In genomic region chr15:80173781-80174597, GRCm38 (mm10) we compare ENCODE assay signal across 7 mouse cellular contexts. TPM values are rescaled to one million over a fixed set of nuclear protein-coding genes. Genes with fewer than 3 reads are reported as not detected.
A peak's percentile ranks its signal among the peaks of the same experiment; 100 is the strongest.
DNase-seq lines count a peak whose midpoint lies in the region; ATAC-seq lines count a peak whose summit lies in the region.

No protein-coding gene starts in this region.

- H3K4me1 ChIP-seq in lung, embryonic 15.5 days: peaks cover 42% of the 10 kb centered on the region
- peaks cover 10% of the 10 kb centered on the region; the same call in 1 of the 2 replicates for H3K4me1 ChIP-seq in forebrain, embryonic 14.5 days (ENCODE audit: control insufficient read depth, insufficient read depth, low read length)
- H3K4me1 ChIP-seq in neural tube, embryonic 11.5 days (ENCODE audit: control insufficient read depth, insufficient read depth, low read length): peaks cover 11% of the 10 kb centered on the region

- no peaks in the 10 kb centered on the region for H3K9me3 ChIP-seq in lung, embryonic 15.5 days
- no peaks in the 10 kb centered on the region for H3K9me3 ChIP-seq in forebrain, embryonic 14.5 days (replicated peaks; ENCODE audit: control insufficient read depth, low read length)
- H3K9me3 ChIP-seq in neural tube, embryonic 11.5 days (ENCODE audit: control insufficient read depth, low read length): no peaks in the 10 kb centered on the region

- peak overlapping the region; percentile 74 for H3K27ac ChIP-seq in lung, embryonic 15.5 days
- H3K27ac ChIP-seq in forebrain, embryonic 14.5 days (ENCODE audit: low read depth, low read length): peak overlapping the region; percentile 86
- peak overlapping the region; percentile 91 for H3K27ac ChIP-seq in neural tube, embryonic 11.5 days (ENCODE audit: low read depth, low read length)

- H3K4me2 ChIP-seq in lung, embryonic 15.5 days: peak overlapping the region; percentile 96
- peak overlapping the region; percentile 85 for H3K4me2 ChIP-seq in forebrain, embryonic 14.5 days (ENCODE audit: low read length)
- peak overlapping the region; percentile 92 for H3K4me2 ChIP-seq in neural tube, embryonic 11.5 days (ENCODE audit: low read depth)

- WGBS in lung, embryonic 15.5 days: 2% methylated on average over 40 of the region's 60 CpGs
- under 1% methylated on average over 37 of the region's 60 CpGs for WGBS in forebrain, embryonic 14.5 days
- WGBS in neural tube, embryonic 11.5 days: under 1% methylated on average over 40 of the region's 60 CpGs

- no peaks in the 10 kb centered on the region for H3K36me3 ChIP-seq in lung, embryonic 15.5 days
- no peaks in the 10 kb centered on the region for H3K36me3 ChIP-seq in forebrain, embryonic 14.5 days (ENCODE audit: control insufficient read depth, insufficient read depth, low read length)
- no peaks in the 10 kb centered on the region for H3K36me3 ChIP-seq in neural tube, embryonic 11.5 days (ENCODE audit: control insufficient read depth, insufficient read depth, low read length)

- peaks cover 3% of the 10 kb centered on the region; the same call in 1 of the 2 replicates for H3K27me3 ChIP-seq in lung, embryonic 15.5 days
- H3K27me3 ChIP-seq in forebrain, embryonic 14.5 days (replicated peaks; ENCODE audit: control insufficient read depth, insufficient read depth, low read length): no peaks in the 10 kb centered on the region
- no peaks in the 10 kb centered on the region for H3K27me3 ChIP-seq in neural tube, embryonic 11.5 days (ENCODE audit: control insufficient read depth, insufficient read depth, low read length)

- peak overlapping the region; percentile 73 for H3K9ac ChIP-seq in lung, embryonic 15.5 days
- peak overlapping the region; percentile 97 for H3K9ac ChIP-seq in forebrain, embryonic 14.5 days (ENCODE audit: low read length)
- peak overlapping the region; percentile 96 for H3K9ac ChIP-seq in neural tube, embryonic 11.5 days (ENCODE audit: low read length)

- peak; percentile 45 for ATAC-seq in lung, embryonic 15.5 days (ENCODE audit: borderline replicate concordance, extremely low read depth, low FRiP score, low TSS enrichment)
- peak; percentile 79 for ATAC-seq in forebrain, embryonic 14.5 days
- peak; percentile 60 for ATAC-seq in neural tube, embryonic 11.5 days (ENCODE audit: insufficient read depth, low FRiP score, low TSS enrichment)

- peak overlapping the region; percentile 79 for H3K4me3 ChIP-seq in lung, embryonic 15.5 days
- peak overlapping the region; percentile 92 for H3K4me3 ChIP-seq in forebrain, embryonic 14.5 days (ENCODE audit: low read depth, low read length)
- peak overlapping the region; percentile 79 for H3K4me3 ChIP-seq in neural tube, embryonic 11.5 days (ENCODE audit: low read depth, low read length)

- DNase-seq in lung, postnatal 25 days (ENCODE audit: low spot score): no peak
- DNase-seq in cerebellum, adult 9-11 months: peak; percentile 79
- peak; percentile 42 for DNase-seq in forebrain, embryonic 14.5 days (ENCODE audit: low spot score)
- peak; percentile 27 to 42 for DNase-seq in left cerebral cortex, adult 9 months (ENCODE audit: low spot score in 2 of 2)
- peak; percentile 63 for DNase-seq in neural tube, embryonic 11.5 days (ENCODE audit: low spot score)
- DNase-seq in urinary bladder, postnatal 25 days (ENCODE audit: low spot score): no peak

RNA-seq across cellular contexts. Expression of gene Mgat3, which starts 0.5 kb away (rescaled TPM):
- polyA plus RNA-seq in lung, embryonic 15.5 days (2015; fragmentation: Nextera tagmentation; extraction: Ambion mirVana): 4.9 and 5.2 TPM in 2 replicates
- 11.7 and 12.5 TPM in 2 replicates for polyA plus RNA-seq in forebrain, embryonic 14.5 days (2014; fragmentation: Nextera tagmentation; extraction: Ambion mirVana)
- polyA plus RNA-seq in neural tube, embryonic 11.5 days (2014; fragmentation: Nextera tagmentation; extraction: Ambion mirVana): 11.6 and 12.3 TPM in 2 replicates

RNA-seq across cellular contexts. Expression of gene Tab1, which starts 41.1 kb away (rescaled TPM):
- polyA plus RNA-seq in lung, embryonic 15.5 days (2015; fragmentation: Nextera tagmentation; extraction: Ambion mirVana): 33.0 and 34.6 TPM in 2 replicates
- 33.1 and 36.6 TPM in 2 replicates for polyA plus RNA-seq in forebrain, embryonic 14.5 days (2014; fragmentation: Nextera tagmentation; extraction: Ambion mirVana)
- 35.7 and 36.0 TPM in 2 replicates for polyA plus RNA-seq in neural tube, embryonic 11.5 days (2014; fragmentation: Nextera tagmentation; extraction: Ambion mirVana)

RNA-seq across cellular contexts. Expression of gene Mief1, which starts 59.8 kb away (rescaled TPM):
- 28.4 and 28.9 TPM in 2 replicates for polyA plus RNA-seq in lung, embryonic 15.5 days (2015; fragmentation: Nextera tagmentation; extraction: Ambion mirVana)
- 28.3 and 37.0 TPM in 2 replicates for polyA plus RNA-seq in forebrain, embryonic 14.5 days (2014; fragmentation: Nextera tagmentation; extraction: Ambion mirVana)
- 41.8 and 47.3 TPM in 2 replicates for polyA plus RNA-seq in neural tube, embryonic 11.5 days (2014; fragmentation: Nextera tagmentation; extraction: Ambion mirVana)

Comparison
In these comparisons a context has a peak if more than half of its experiments do, and no peak if none do; other contexts are left out.
1. DNase-seq: peak in cerebellum, adult 9-11 months (single experiment), forebrain, embryonic 14.5 days (single experiment), left cerebral cortex, adult 9 months (2 of 2) and neural tube, embryonic 11.5 days (single experiment); none in lung, postnatal 25 days (single experiment) and urinary bladder, postnatal 25 days (single experiment).
2. Peak in every context shown above with its lines, with median percentiles within 50 percentile points of each other: ATAC-seq, H3K27ac ChIP-seq, H3K4me2 ChIP-seq, H3K4me3 ChIP-seq and H3K9ac ChIP-seq.